Mouse (Mus musculus) hindbrain, embryonic 10.5 days (tissue): ENCODE data around the gene Prrg4. TPM values are rescaled to one million over a fixed set of nuclear protein-coding genes. Genes with fewer than 3 reads are reported as not detected.
"Not testable (repeated sequence)": the region's sequence is repeated elsewhere in the genome, so short reads cannot be mapped to it uniquely, and the experiment has no call there.

Experiments
- DNase-seq: peaks from one replicate; pipeline ENCODE4 v3.0.0-alpha.2; 2017; ENCODE audit warnings: low spot score
- H3K27ac ChIP-seq: fragments of 300-500 bp; sonication (generic); 2 replicates; pipeline ENCODE4 v1.5.1; 2016; ENCODE audit warnings: mild to moderate bottlenecking, moderate library complexity
- H3K27me3 ChIP-seq: fragments of 300-500 bp; sonication (generic); 2 replicates; pipeline ENCODE4 v1.6.1; 2016; ENCODE audit warnings: mild to moderate bottlenecking; ENCODE audit not compliant: poor library complexity, insufficient read depth, severe bottlenecking
- H3K36me3 ChIP-seq: fragments of 300-500 bp; sonication (generic); 2 replicates; pipeline ENCODE4 v1.6.1; 2016; ENCODE audit warnings: mild to moderate bottlenecking, moderate library complexity
- H3K4me1 ChIP-seq: fragments of 300-500 bp; sonication (generic); replicated peaks from 2 replicates; pipeline ENCODE4 v1.6.1; 2016; ENCODE audit warnings: mild to moderate bottlenecking
- H3K4me3 ChIP-seq: fragments of 300-500 bp; sonication (generic); 2 replicates; pipeline ENCODE4 v1.5.1; 2016; ENCODE audit warnings: mild to moderate bottlenecking, moderate library complexity
- H3K9me3 ChIP-seq: fragments of 300-500 bp; sonication (generic); 2 replicates; pipeline ENCODE4 v1.6.1; 2016; ENCODE audit warnings: mild to moderate bottlenecking, moderate library complexity
- WGBS: fragments of 180-500 bp; shearing (Covaris S2); methylation state at CpG from one replicate; pipeline ENCODE4 v1.1.7; 2016; 5-methylcytosine and 5-hydroxymethylcytosine counted together
- polyA plus RNA-seq: library from polyadenylated mRNA; unstranded; fragments of >200 nt; fragmentation: Nextera tagmentation; extraction: Ambion mirVana; gene quantifications from 2 replicates; pipeline ENCODE4 v1.2.1, GENCODE M21; 2016

Prrg4 gene
- polyA plus RNA-seq, result 0.54 and 1.7 TPM in 2 replicates

DNA sequence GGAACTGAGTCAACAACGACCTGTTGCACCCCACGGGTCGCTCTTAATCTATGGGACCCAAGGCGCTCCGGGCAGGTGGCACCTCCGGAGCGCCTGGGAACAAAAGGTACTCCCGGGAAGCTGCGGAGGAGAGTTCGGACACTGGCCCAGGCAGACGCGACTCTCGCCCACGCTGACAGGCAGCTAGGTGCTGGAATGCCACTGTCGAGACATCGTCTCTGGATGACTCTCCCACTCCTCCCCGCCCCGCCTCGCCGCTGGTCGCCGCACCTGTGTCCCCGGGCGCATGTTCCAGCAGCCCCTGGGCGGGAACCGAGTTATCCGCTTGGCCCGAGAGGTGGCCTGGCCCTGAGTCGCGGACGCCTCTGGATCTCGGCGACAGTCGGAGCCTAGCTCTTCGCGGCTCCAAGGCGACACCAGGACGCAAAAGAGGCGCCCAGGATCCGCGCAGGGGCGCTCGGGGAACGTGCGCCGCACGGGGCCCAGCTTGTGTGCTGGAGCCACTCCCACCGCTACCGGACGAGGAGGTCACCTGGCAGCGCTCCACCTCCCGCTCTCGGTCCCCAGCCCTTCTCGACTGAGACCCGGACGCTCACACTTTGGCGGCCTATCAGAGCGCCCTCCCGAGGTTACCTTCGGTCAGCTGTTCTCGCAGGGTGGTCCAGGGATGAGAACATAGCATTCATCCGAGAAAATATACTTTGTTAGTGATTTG lies at the start of gene Prrg4:
Prrg4 (minus strand) TSS at position 601 of the 715 bp plus-strand sequence.
- Histone ChIP-seq H3K27me3 (peaks cover 37% of the 10 kb centered on the region), H3K9me3 (no peaks in the 10 kb centered on the region), H3K27ac (peak within 1 kb of the TSS; percentile 78), H3K4me1 (peaks cover 28% of the 10 kb centered on the region), H3K36me3 (no peaks in the 10 kb centered on the region), H3K4me3 (peak within 1 kb of the TSS; percentile 67)
- under 1% methylated on average over 62 of the region's 62 CpGs for WGBS
- DNase-seq, result peak; percentile 59

DNA sequence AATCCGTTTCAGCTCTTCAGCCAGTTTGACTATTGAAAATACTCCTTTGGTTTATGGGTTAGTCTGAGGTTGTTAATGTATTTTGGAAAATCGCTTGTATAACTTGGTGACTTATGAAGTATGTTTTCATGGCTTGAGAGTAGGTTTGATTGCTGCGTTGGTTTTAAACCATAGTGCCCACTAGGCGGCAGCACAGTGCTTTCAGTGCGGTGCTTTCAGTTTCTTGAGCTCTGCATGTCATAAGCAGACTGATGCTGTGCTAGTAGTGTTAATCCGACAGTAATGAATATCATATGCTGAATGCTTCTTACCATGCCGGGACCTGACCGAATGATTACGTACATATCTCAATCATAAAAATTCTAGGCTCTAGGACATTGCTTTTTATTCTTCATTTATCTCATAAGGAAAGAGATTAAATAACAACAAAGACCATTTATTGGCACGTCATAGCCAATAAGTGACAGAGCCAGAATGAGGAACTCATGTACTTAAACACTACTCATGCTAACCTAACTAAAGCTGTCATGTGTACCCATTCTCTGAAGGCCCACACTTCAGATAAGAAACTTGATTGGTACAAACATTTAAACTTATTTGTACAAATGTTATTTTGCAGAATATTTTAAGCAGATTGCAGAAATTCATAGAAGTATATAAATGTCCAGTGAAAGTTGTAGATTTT lies 38.3 kb upstream of the Prrg4 start:
- WGBS, result 27% methylated on average over 10 of the region's 10 CpGs
- Histone ChIP-seq H3K36me3 (no peaks in the 10 kb centered on the region), H3K4me3 (no peak overlapping the region), H3K27ac (no peak overlapping the region), H3K9me3 (no peaks in the 10 kb centered on the region), H3K27me3 (no peaks in the 10 kb centered on the region), H3K4me1 (no peaks in the 10 kb centered on the region)
- peak; percentile 71 for DNase-seq

DNA sequence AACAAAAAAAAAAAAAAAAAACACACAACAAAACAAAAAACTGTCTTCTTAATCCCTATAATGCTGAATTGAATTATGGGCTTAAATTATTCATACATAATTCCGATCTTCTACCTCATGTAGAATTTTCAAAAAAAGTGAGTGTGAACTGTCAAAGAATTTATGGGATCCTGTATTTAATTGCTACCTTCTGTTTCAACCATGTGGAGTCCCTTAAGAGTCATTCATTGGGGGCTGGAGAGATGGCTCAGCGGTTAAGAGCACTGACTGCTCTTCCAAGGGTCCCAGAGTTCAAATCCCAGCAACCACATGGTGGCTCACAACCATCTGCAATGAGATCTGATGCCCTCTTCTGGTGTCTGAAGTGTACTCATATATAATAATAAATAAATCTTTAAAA lies 37.7 kb upstream of the Prrg4 start:
- H3K27ac ChIP-seq, H3K4me3 ChIP-seq, H3K27me3 ChIP-seq, H3K9me3 ChIP-seq, H3K36me3 ChIP-seq, H3K4me1 ChIP-seq, DNase-seq: not testable (repeated sequence)
- 62% methylated on average over 2 of the region's 2 CpGs for WGBS

GRCm38 (mm10) chr2:104886109-104886508 lies 36.4 kb upstream of the Prrg4 start:
- H3K27me3 ChIP-seq, result no peaks in the 10 kb centered on the region
- no peak overlapping the region for H3K4me3 ChIP-seq
- 92% methylated on average over 18 of the region's 18 CpGs for WGBS
- DNase-seq, result no peak
- no peaks in the 10 kb centered on the region for H3K9me3 ChIP-seq
- H3K36me3 ChIP-seq, result no peaks in the 10 kb centered on the region
- H3K27ac ChIP-seq, result no peak overlapping the region
- no peaks in the 10 kb centered on the region for H3K4me1 ChIP-seq

DNA sequence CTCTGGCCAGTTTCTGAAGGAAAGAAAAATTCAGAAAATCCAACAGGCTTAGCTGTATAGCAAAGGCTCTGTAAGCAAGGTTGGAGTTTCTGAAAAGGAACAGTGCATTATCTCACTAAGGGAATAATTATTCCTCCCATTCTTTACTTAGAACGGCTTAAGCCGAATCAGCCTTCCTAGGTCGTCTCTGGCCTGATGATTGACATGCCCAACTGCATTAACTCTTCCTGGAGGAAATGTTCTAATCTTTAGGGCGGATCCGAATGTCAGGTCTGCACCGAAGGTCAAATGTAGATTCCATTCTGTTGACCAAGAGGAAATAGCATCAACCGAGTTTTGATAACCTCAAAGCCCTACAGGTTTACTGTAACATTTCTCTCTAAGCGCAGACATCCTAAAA lies 29.1 kb upstream of the Prrg4 start:
- Histone ChIP-seq H3K4me3 (no peak overlapping the region), H3K9me3 (no peaks in the 10 kb centered on the region), H3K4me1 (no peaks in the 10 kb centered on the region), H3K27me3 (no peaks in the 10 kb centered on the region), H3K36me3 (no peaks in the 10 kb centered on the region), H3K27ac (no peak overlapping the region)
- DNase-seq, result no peak
- WGBS, result 85% methylated on average over 8 of the region's 8 CpGs

DNA sequence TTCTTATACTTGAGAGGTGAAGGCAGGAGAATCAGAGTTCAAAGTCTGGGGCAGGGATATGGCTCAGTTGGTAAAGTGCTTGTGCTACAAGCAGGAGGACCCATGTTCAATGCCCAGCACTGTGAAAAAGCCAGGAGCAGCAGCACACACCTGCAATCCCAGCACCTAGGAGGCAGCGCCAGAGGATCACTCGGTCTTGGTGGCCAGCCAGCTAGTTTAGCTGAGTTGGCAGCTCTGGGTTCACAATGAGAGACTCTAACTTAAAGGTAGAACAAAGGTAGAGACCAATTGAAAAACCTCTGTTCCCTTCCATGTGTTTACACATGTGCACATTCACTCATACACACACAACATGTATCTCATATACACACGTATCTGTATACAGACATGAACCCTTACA lies 19.4 kb upstream of the Prrg4 start:
- Histone ChIP-seq H3K27ac (no peak overlapping the region), H3K9me3 (no peaks in the 10 kb centered on the region), H3K27me3 (no peaks in the 10 kb centered on the region), H3K4me1 (no peaks in the 10 kb centered on the region), H3K36me3 (no peaks in the 10 kb centered on the region), H3K4me3 (no peak overlapping the region)
- no peak for DNase-seq
- WGBS, result 88% methylated on average over 3 of the region's 3 CpGs

GRCm38 (mm10) chr2:104867282-104867855 lies 17.7 kb upstream of the Prrg4 start, which contains the start of gene Ccdc73:
Gene Ccdc73 (plus strand): TSS chr2:104867805.
- H3K4me3 ChIP-seq, result no peak within 1 kb of the TSS
- no peak for DNase-seq
- 94% methylated on average over 13 of the region's 13 CpGs for WGBS
- H3K27me3 ChIP-seq, result no peaks in the 10 kb centered on the region
- H3K36me3 ChIP-seq, result no peaks in the 10 kb centered on the region
- no peak within 1 kb of the TSS for H3K27ac ChIP-seq
- no peaks in the 10 kb centered on the region for H3K4me1 ChIP-seq
- H3K9me3 ChIP-seq, result no peaks in the 10 kb centered on the region

DNA sequence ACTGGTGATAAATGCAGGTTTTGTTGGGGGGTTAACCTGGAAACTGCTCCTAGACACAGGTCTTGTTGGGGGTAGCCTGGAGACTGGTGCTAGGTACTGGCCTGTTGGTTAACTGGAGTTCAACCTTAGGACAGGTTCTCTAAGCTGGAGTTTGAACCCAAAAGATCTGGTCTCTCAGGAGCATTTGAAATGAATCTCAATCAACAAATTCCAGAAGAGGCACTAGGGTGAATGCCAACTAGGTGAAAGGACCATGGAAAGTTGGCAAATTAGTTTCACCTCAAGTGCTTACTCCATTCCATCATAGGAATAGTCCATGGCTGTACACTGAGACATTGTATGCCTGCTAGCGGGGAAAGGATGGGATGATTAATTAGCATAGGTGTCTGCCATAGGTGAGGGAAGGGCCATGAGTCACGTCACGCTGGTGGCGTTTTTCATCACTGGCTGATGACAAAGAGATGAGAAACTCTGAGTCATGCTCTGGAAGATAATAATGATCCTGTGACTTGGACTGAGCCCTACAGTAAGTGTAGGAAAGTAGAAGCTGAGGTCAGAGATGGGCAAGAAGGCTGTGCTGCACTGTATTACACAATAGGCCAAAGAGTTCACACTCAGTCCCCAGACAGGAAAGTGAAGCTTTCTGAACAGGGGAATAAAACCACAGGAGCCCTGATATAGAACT lies 14.6 kb upstream of the Prrg4 start:
- Histone ChIP-seq H3K27ac (no peak overlapping the region), H3K4me3 (no peak overlapping the region), H3K27me3 (no peaks in the 10 kb centered on the region), H3K36me3 (no peaks in the 10 kb centered on the region), H3K9me3 (no peaks in the 10 kb centered on the region), H3K4me1 (no peaks in the 10 kb centered on the region)
- WGBS, result 93% methylated on average over 4 of the region's 4 CpGs
- no peak for DNase-seq

- Histone ChIP-seq H3K36me3 (no peaks in the 10 kb centered on the region), H3K4me3 (no peak overlapping the region), H3K27ac (no peak overlapping the region), H3K4me1 (no peaks in the 10 kb centered on the region), H3K9me3 (no peaks in the 10 kb centered on the region), H3K27me3 (no peaks in the 10 kb centered on the region)
- no peak for DNase-seq
- 89% methylated on average over 10 of the region's 10 CpGs for WGBS
Observed at GRCm38 (mm10) chr2:104860426-104860825, 10.8 kb upstream of the Prrg4 start.

DNA sequence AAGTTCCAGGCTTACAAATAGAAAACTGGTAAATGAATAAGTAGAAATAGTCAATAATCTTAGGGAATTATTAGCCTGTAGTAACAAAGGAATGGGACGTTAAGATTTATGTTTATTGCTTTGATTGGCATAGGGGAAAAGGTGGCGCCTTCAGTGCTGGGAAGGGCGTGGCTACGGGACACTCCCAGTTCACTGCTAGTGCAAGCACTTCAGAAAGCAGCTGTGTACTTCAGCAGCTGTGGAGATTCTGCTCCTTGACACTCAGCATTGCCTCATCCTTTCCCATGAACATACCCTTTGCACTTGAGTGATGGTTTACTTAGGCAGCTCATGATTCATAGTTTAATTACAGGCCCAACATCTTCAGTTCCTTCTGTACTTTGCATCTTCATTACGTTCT lies 9.4 kb upstream of the Prrg4 start:
- Histone ChIP-seq H3K27ac (no peak overlapping the region), H3K27me3 (no peaks in the 10 kb centered on the region), H3K9me3 (no peaks in the 10 kb centered on the region), H3K4me3 (no peak overlapping the region), H3K4me1 (no peaks in the 10 kb centered on the region), H3K36me3 (no peaks in the 10 kb centered on the region)
- no peak for DNase-seq
- WGBS, result 84% methylated on average over 5 of the region's 5 CpGs

- not testable (repeated sequence) for H3K27ac ChIP-seq, H3K4me1 ChIP-seq, DNase-seq, H3K9me3 ChIP-seq, H3K36me3 ChIP-seq, H3K27me3 ChIP-seq, H3K4me3 ChIP-seq
- WGBS, result 83% methylated on average over 3 of the region's 3 CpGs
Observed at GRCm38 (mm10) chr2:104858083-104858482, 8.4 kb upstream of the Prrg4 start.

- DNase-seq, result no peak
- H3K36me3 ChIP-seq, result no peaks in the 10 kb centered on the region
- no peak overlapping the region for H3K4me3 ChIP-seq
- H3K4me1 ChIP-seq, result peaks cover 4% of the 10 kb centered on the region; the same call in 1 of the 2 replicates
- H3K27me3 ChIP-seq, result peaks cover 3% of the 10 kb centered on the region; the same call in 1 of the 2 replicates
- H3K27ac ChIP-seq, result no peak overlapping the region
- H3K9me3 ChIP-seq, result no peaks in the 10 kb centered on the region
- 49% methylated on average over 1 of the region's 1 CpGs for WGBS
Observed at GRCm38 (mm10) chr2:104856218-104856617, 6.5 kb upstream of the Prrg4 start.

- no peak for DNase-seq
- Histone ChIP-seq H3K4me3 (no peak overlapping the region), H3K36me3 (no peaks in the 10 kb centered on the region), H3K9me3 (no peaks in the 10 kb centered on the region), H3K27ac (no peak overlapping the region), H3K27me3 (peaks cover 8% of the 10 kb centered on the region), H3K4me1 (peaks cover 4% of the 10 kb centered on the region; the same call in 1 of the 2 replicates)
- WGBS, result 37% methylated on average over 3 of the region's 3 CpGs
Observed at GRCm38 (mm10) chr2:104855732-104856131, 6.1 kb upstream of the Prrg4 start.
